ENCODE assay signal across 8 mouse cellular contexts in genomic region chr4:150488096-150488748, GRCm38 (mm10).
DNase-seq lines count a peak whose midpoint lies in the region; ATAC-seq lines count a peak whose summit lies in the region.
"Had no signal": no experiment of that assay in that cellular context is flagged by ENCODE, and none has a peak within 500 bp of the region (broad histone marks: within the 10 kb centered on the region; RNA-seq: fewer than 3 reads in every experiment).

No protein-coding gene starts in this region.

- H3K27ac ChIP-seq in forebrain, embryonic 14.5 days (ENCODE audit: low read depth, low read length): peak overlapping the region; percentile 78
- H3K27ac ChIP-seq in liver, embryonic 11.5 days (ENCODE audit: low read depth, low read length): peak overlapping the region; percentile 57; the same call in 1 of the 2 replicates

- peak overlapping the region; percentile 59 for H3K4me2 ChIP-seq in forebrain, embryonic 14.5 days (ENCODE audit: low read length)
- H3K4me2 ChIP-seq in liver, embryonic 11.5 days: peak overlapping the region; percentile 57

- peak; percentile 96 for DNase-seq in forebrain, embryonic 14.5 days (ENCODE audit: low spot score)
- DNase-seq in heart, postnatal 10 days: peak; percentile 88 to 89
- peak; percentile 90 to 93 for DNase-seq in kidney, postnatal 25 days
- DNase-seq in liver, embryonic 11.5 days (ENCODE audit: low spot score): peak; percentile 66
- peak; percentile 67 to 75 for DNase-seq in spleen, postnatal 36 days (ENCODE audit: low spot score in 2 of 2)

- peak overlapping the region; percentile 19 for H3K4me3 ChIP-seq in forebrain, embryonic 14.5 days (ENCODE audit: low read depth, low read length)
- peak overlapping the region; percentile 22; the same call in 1 of the 2 replicates for H3K4me3 ChIP-seq in liver, embryonic 11.5 days (ENCODE audit: low read depth, low read length)
- H3K4me3 ChIP-seq: myocyte had no signal

- ATAC-seq in cerebellum, adult (ENCODE audit: insufficient number of reproducible peaks, low FRiP score, low TSS enrichment): peak; percentile 88
- peak; percentile 98 for ATAC-seq in forebrain, embryonic 14.5 days
- peak; percentile 78 for ATAC-seq in liver, embryonic 11.5 days (replicated peaks; ENCODE audit: low FRiP score)
- peak; percentile 85 for ATAC-seq in monocyte, adult 5-6 weeks (replicated peaks; ENCODE audit: insufficient number of reproducible peaks, low FRiP score, low TSS enrichment, poor library complexity, severe bottlenecking)

- peaks cover 21% of the 10 kb centered on the region for H3K4me1 ChIP-seq in forebrain, embryonic 14.5 days (ENCODE audit: control insufficient read depth, insufficient read depth, low read length)
- peaks cover 30% of the 10 kb centered on the region for H3K4me1 ChIP-seq in liver, embryonic 11.5 days (replicated peaks; ENCODE audit: control insufficient read depth, insufficient read depth, low read length)

- no peaks in the 10 kb centered on the region for H3K9me3 ChIP-seq in forebrain, embryonic 14.5 days (replicated peaks; ENCODE audit: control insufficient read depth, low read length)
- no peaks in the 10 kb centered on the region for H3K9me3 ChIP-seq in liver, embryonic 11.5 days (ENCODE audit: control insufficient read depth, low read length)

- WGBS in forebrain, embryonic 14.5 days: 18% methylated on average over 12 of the region's 12 CpGs
- 38% methylated on average over 12 of the region's 12 CpGs for WGBS in liver, embryonic 11.5 days

- intact Hi-C loops in heart, postnatal 10 days (cut with DNase I): no loop called here

- peak overlapping the region; percentile 33 for H3K9ac ChIP-seq in forebrain, embryonic 14.5 days (ENCODE audit: low read length)
- no peak overlapping the region for H3K9ac ChIP-seq in liver, embryonic 11.5 days (ENCODE audit: low read depth, low read length)

- no peaks in the 10 kb centered on the region for H3K36me3 ChIP-seq in forebrain, embryonic 14.5 days (ENCODE audit: control insufficient read depth, insufficient read depth, low read length)
- H3K36me3 ChIP-seq in liver, embryonic 11.5 days (ENCODE audit: control insufficient read depth, insufficient read depth, low read length): no peaks in the 10 kb centered on the region

- no peaks in the 10 kb centered on the region for H3K27me3 ChIP-seq in forebrain, embryonic 14.5 days (replicated peaks; ENCODE audit: control insufficient read depth, insufficient read depth, low read length)
- no peaks in the 10 kb centered on the region for H3K27me3 ChIP-seq in liver, embryonic 11.5 days (replicated peaks; ENCODE audit: control insufficient read depth, insufficient read depth, low read length)

Comparison
In these comparisons a context has a peak if more than half of its experiments do, and no peak if none do; other contexts are left out.
1. Peak in every context shown above with its lines: DNase-seq, ATAC-seq, H3K4me3 ChIP-seq and H3K27ac ChIP-seq.